In genomic region chr13:51566371-51567077, GRCm38 (mm10) we compare ENCODE assay signal across 10 mouse cellular contexts. TPM values are rescaled to one million over a fixed set of nuclear protein-coding genes. Genes with fewer than 3 reads are reported as not detected.
DNase-seq lines count a peak whose midpoint lies in the region; ATAC-seq and TF ChIP-seq lines count a peak whose summit lies in the region.
"Had no signal": no experiment of that assay in that cellular context is flagged by ENCODE, and none has a peak within 500 bp of the region (broad histone marks: within the 10 kb centered on the region; RNA-seq: fewer than 3 reads in every experiment).

No protein-coding gene starts in this region.

- 15% methylated on average over 22 of the region's 22 CpGs for WGBS in heart, adult 2 months
- WGBS in heart, postnatal 0 days: 13% methylated on average over 22 of the region's 22 CpGs
- 7% methylated on average over 22 of the region's 22 CpGs for WGBS in midbrain, embryonic 12.5 days

- TF ChIP-seq CTCF in heart, adult 2 months (IDR thresholded peaks at IDR 0.05): no peak
- no peak for TF ChIP-seq CTCF in heart, postnatal 0 days (IDR thresholded peaks at IDR 0.05; ENCODE audit: low read depth)

- no peak for TF ChIP-seq POLR2A in heart, adult 2 months (IDR thresholded peaks at IDR 0.05; ENCODE audit: insufficient read depth, low read depth, low read length)

- no peaks in the 10 kb centered on the region for H3K79me2 ChIP-seq in heart, adult 2 months (replicated peaks; ENCODE audit: control insufficient read depth, insufficient read depth, low read length)

- peaks cover 2% of the 10 kb centered on the region; the same call in 1 of the 2 replicates for H3K4me1 ChIP-seq in heart, adult 2 months (ENCODE audit: control insufficient read depth, insufficient read depth, low read length)
- H3K4me1 ChIP-seq in heart, postnatal 0 days (ENCODE audit: control insufficient read depth, insufficient read depth): peaks cover 20% of the 10 kb centered on the region; the same call in 1 of the 2 replicates
- H3K4me1 ChIP-seq in midbrain, embryonic 12.5 days: peaks cover 48% of the 10 kb centered on the region

- no peak for ATAC-seq in heart, postnatal 0 days (ENCODE audit: insufficient read depth, low read depth)
- no peak for ATAC-seq in midbrain, embryonic 12.5 days (ENCODE audit: low FRiP score, low read depth)
- ATAC-seq in inflammation-experienced regulatory T-cells, adult 6 months: no peak

- peaks cover 12% of the 10 kb centered on the region; the same call in 1 of the 2 replicates for H3K27me3 ChIP-seq in heart, adult 2 months (ENCODE audit: control insufficient read depth, insufficient read depth, low read length)
- peaks cover 55% of the 10 kb centered on the region for H3K27me3 ChIP-seq in heart, postnatal 0 days (ENCODE audit: control insufficient read depth, insufficient read depth, low read length)
- H3K27me3 ChIP-seq in midbrain, embryonic 12.5 days: peaks cover 54% of the 10 kb centered on the region

- H3K4me3 ChIP-seq in heart, adult 2 months: peak overlapping the region; percentile 50; the same call in 1 of the 2 replicates
- H3K4me3 ChIP-seq in heart, postnatal 0 days (ENCODE audit: low read depth, low read length): peak overlapping the region; percentile 48
- H3K4me3 ChIP-seq in midbrain, embryonic 12.5 days: peak overlapping the region; percentile 50
- H3K4me3 ChIP-seq: erythroblast, embryonic 14.5 days; myocyte had no signal

- TF ChIP-seq EP300 in heart, adult 2 months (IDR thresholded peaks at IDR 0.05; ENCODE audit: insufficient read depth, low read depth, low read length): no peak
- no peak for TF ChIP-seq EP300 in heart, postnatal 0 days (IDR thresholded peaks at IDR 0.05; ENCODE audit: low read depth)

- peak in 1 of 2 experiments; percentile 22 for DNase-seq in heart, adult 2 months
- DNase-seq in heart, postnatal 14 days: no peak
- peak; percentile 46 for DNase-seq in Muller cell, postnatal 12 days (ENCODE audit: inconsistent ontology term)
- no peak for DNase-seq in heart, postnatal 0 days (ENCODE audit: low spot score)
- no peak for DNase-seq in c-Kit-positive CD71-positive TER-119-positive erythroid progenitor cells, embryonic 14.5 days (ENCODE audit: low spot score)
- DNase-seq in adrenal gland, postnatal 14 days: no peak

- no peaks in the 10 kb centered on the region for H3K9me3 ChIP-seq in heart, postnatal 0 days (replicated peaks; ENCODE audit: control insufficient read depth, low read length)
- H3K9me3 ChIP-seq in midbrain, embryonic 12.5 days: no peaks in the 10 kb centered on the region

- intact Hi-C loops in heart, adult 2 months (cut with DNase I): no loop called here
- intact Hi-C loops in heart, postnatal 14 days (cut with DNase I): loop anchor here (5.0 kb wide), 1 partner anchor 51 kb away; no protein-coding TSS in a partner anchor

- H3K9ac ChIP-seq in heart, adult 2 months (ENCODE audit: low read depth, low read length): peak overlapping the region; percentile 66
- H3K9ac ChIP-seq in heart, postnatal 0 days (replicated peaks; ENCODE audit: low read depth, low read length): peak overlapping the region; percentile 27; the same call in 1 of the 2 replicates
- H3K9ac ChIP-seq in midbrain, embryonic 12.5 days (replicated peaks): peak overlapping the region; percentile 43

- peak overlapping the region; percentile 71 for H3K4me2 ChIP-seq in heart, postnatal 0 days (ENCODE audit: low read depth, low read length)
- H3K4me2 ChIP-seq in midbrain, embryonic 12.5 days (replicated peaks): peak overlapping the region; percentile 59

- H3K27ac ChIP-seq in heart, adult 2 months: no peak overlapping the region
- H3K27ac ChIP-seq in heart, postnatal 0 days (ENCODE audit: low read depth): no peak overlapping the region
- H3K27ac ChIP-seq in midbrain, embryonic 12.5 days (replicated peaks): no peak overlapping the region

- no peaks in the 10 kb centered on the region for H3K36me3 ChIP-seq in heart, adult 2 months (ENCODE audit: control insufficient read depth, insufficient read depth, low read length)
- no peaks in the 10 kb centered on the region for H3K36me3 ChIP-seq in heart, postnatal 0 days (replicated peaks; ENCODE audit: control insufficient read depth, insufficient read depth, low read length)
- H3K36me3 ChIP-seq in midbrain, embryonic 12.5 days: no peaks in the 10 kb centered on the region

RNA-seq across cellular contexts. Expression of gene Shc3, which starts 2.7 kb away (rescaled TPM):
- 1 to 10 TPM in 1 of 2 experiments, under 1 TPM in 1; 0.91 to 2.1 TPM for total RNA-seq in heart, adult 2 months (2021)
- polyA plus RNA-seq in heart, adult 2 months (2012; rRNA removed): 0.80 and 1.2 TPM in 2 replicates
- total RNA-seq in heart, postnatal 14 days (2021): 1 to 10 TPM; 2.6 to 3.0 TPM
- 2.1 and 3.0 TPM in 2 replicates for total RNA-seq in heart, postnatal 0 days (2014; rRNA removed; ENCODE audit: low replicate concordance)
- polyA plus RNA-seq in heart, postnatal 0 days (2015; fragmentation: Nextera tagmentation; extraction: Ambion mirVana): 0.12 and 0.16 TPM in 2 replicates
- polyA plus RNA-seq in midbrain, embryonic 12.5 days (2016; fragmentation: Nextera tagmentation; extraction: Ambion mirVana): 7.9 and 8.3 TPM in 2 replicates
- polyA plus RNA-seq in inflammation-experienced regulatory T-cells, adult 6 months (2017; shearing (Covaris generic)): not detected
- total RNA-seq in adrenal gland, postnatal 14 days (2021): 1.1 and 1.9 TPM in 2 replicates
- polyA plus RNA-seq: erythroblast, embryonic 14.5 days had no signal
